Mouse (Mus musculus) heart, embryonic 12.5 days (tissue): Measurements from ENCODE around the gene Vmn1r14. TPM values are rescaled to one million over a fixed set of nuclear protein-coding genes. Genes with fewer than 3 reads are reported as not detected.
"Not testable (repeated sequence)": the region's sequence is repeated elsewhere in the genome, so short reads cannot be mapped to it uniquely, and the experiment has no call there.

Source experiments
- ATAC-seq: fragments of 200-750 bp; cut with Nextera tagmentation; 2 replicates; pipeline ENCODE4 v1.8.0; 2017; ENCODE audit warnings: moderate TSS enrichment, moderate library complexity; ENCODE audit not compliant: insufficient number of reproducible peaks, low FRiP score
- H3K27ac ChIP-seq: fragments of 300-500 bp; sonication (generic); 2 replicates; pipeline ENCODE4 v1.5.1; 2016; ENCODE audit warnings: mild to moderate bottlenecking, moderate library complexity; ENCODE audit not compliant: poor library complexity, severe bottlenecking
- H3K27me3 ChIP-seq: fragments of 300-500 bp; sonication (generic); replicated peaks from 2 replicates; pipeline ENCODE4 v1.6.1; 2016; ENCODE audit warnings: mild to moderate bottlenecking, moderate library complexity
- H3K36me3 ChIP-seq: fragments of 300-500 bp; sonication (generic); 2 replicates; pipeline ENCODE4 v1.6.1; 2016; ENCODE audit warnings: mild to moderate bottlenecking, moderate library complexity
- H3K4me1 ChIP-seq: fragments of 300-500 bp; sonication (generic); replicated peaks from 2 replicates; pipeline ENCODE4 v1.6.1; 2016; ENCODE audit warnings: mild to moderate bottlenecking
- H3K4me2 ChIP-seq: fragments of 300-500 bp; sonication (generic); 2 replicates; pipeline ENCODE4 v1.6.1; 2016; ENCODE audit warnings: mild to moderate bottlenecking, moderate library complexity
- H3K4me3 ChIP-seq: fragments of 300-500 bp; sonication (generic); 2 replicates; pipeline ENCODE4 v1.5.1; 2016; ENCODE audit warnings: mild to moderate bottlenecking
- H3K9ac ChIP-seq: fragments of 300-500 bp; sonication (generic); 2 replicates; pipeline ENCODE4 v1.6.1; 2016; ENCODE audit warnings: mild to moderate bottlenecking, moderate library complexity
- H3K9me3 ChIP-seq: fragments of 300-500 bp; sonication (generic); replicated peaks from 2 replicates; pipeline ENCODE4 v1.6.1; 2016; ENCODE audit warnings: mild to moderate bottlenecking, moderate library complexity
- WGBS: fragments of 180-500 bp; shearing (Covaris S2); methylation state at CpG from one replicate; pipeline ENCODE4 v1.1.7; 2016; 5-methylcytosine and 5-hydroxymethylcytosine counted together
- polyA plus RNA-seq: library from polyadenylated mRNA; unstranded; fragments of >200 nt; fragmentation: Nextera tagmentation; extraction: Ambion mirVana; gene quantifications from 2 replicates; pipeline ENCODE4 v1.2.1, GENCODE M21; 2016

Vmn1r14 gene
- polyA plus RNA-seq: not detected in 2 replicates

DNA sequence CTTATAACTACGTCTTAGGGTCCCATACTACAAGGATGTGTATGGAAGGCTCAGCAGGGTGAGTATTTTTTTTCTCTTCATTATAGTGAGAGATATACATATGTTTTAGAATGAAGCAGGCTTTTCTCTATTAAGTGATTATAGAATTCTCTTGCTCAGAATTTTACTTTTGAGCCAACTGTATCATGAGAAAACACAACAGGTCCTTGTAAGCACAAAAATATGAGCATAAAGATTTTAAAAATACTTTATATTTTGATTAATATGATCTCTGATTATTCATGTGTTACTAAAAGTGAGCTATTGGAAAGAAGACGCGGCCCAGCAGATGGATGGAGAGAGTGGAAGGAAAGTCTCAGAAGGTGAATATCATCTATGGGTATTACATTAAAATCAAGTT is at the start of gene Vmn1r14:
Gene Vmn1r14, plus strand, starts transcription at position 301 of the 400 bp plus-strand sequence.
- Histone ChIP-seq H3K9me3 (no peaks in the 10 kb centered on the region), H3K9ac (no peak within 1 kb of the TSS), H3K4me3 (no peak within 1 kb of the TSS), H3K4me2 (no peak within 1 kb of the TSS), H3K36me3 (no peaks in the 10 kb centered on the region), H3K4me1 (no peaks in the 10 kb centered on the region), H3K27me3 (no peaks in the 10 kb centered on the region), H3K27ac (no peak within 1 kb of the TSS)
- no peak for ATAC-seq
- 85% methylated on average over 3 of the region's 3 CpGs for WGBS

DNA sequence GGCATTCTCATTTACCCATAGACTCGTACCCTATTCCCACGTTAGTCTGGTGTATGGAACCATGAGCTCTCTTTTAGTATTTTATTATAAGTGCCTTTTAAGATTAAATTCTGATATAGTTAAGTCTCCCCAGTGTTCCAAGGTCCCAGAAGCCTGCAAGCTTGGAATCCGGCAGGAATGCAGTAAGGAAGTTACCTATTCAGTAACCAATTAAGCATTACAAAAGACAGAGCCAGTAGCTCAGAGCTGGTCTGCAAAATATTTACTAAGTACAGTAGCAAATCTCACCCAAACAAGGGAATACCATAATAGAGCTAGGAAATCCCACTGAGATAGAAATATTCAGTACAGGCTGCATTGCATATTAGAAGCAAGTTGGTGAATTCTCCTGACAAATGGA is 41.5 kb upstream of the Vmn1r14 start:
- not testable (repeated sequence) for H3K9ac ChIP-seq, ATAC-seq, H3K4me3 ChIP-seq, H3K27ac ChIP-seq, H3K27me3 ChIP-seq, H3K4me2 ChIP-seq, H3K36me3 ChIP-seq, H3K4me1 ChIP-seq, H3K9me3 ChIP-seq
- 63% methylated on average over 3 of the region's 3 CpGs for WGBS

- H3K27me3 ChIP-seq, H3K4me3 ChIP-seq, H3K36me3 ChIP-seq, H3K4me2 ChIP-seq, H3K4me1 ChIP-seq, H3K9me3 ChIP-seq, ATAC-seq, H3K9ac ChIP-seq, H3K27ac ChIP-seq: not testable (repeated sequence)
- WGBS: 81% methylated on average over 1 of the region's 1 CpGs
Measured at GRCm38 (mm10) chr6:57202990-57203389, 28.5 kb upstream of the Vmn1r14 start, which contains the start of gene Vmn1r13. Gene Vmn1r13 (plus strand): TSS chr6:57203290.

DNA sequence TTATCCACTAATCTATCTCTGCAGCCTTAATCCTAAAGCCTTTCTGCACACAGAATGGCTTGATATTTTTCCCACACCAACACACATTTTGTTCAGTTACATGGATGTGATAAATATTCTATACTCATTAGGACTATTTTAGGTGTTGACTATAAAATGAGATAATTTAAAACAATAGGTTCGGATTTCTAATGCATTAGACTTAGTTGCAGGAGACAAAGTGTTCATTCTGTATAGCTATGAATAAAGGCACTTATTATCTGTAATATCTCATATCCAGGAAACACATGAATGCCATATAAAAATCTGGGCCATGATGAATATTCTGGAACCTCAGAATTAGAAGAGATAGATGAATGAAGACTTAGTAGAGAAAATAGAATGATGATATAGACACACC is 26.2 kb downstream of the Vmn1r14 start, which contains the start of gene Vmn1r15:
Gene Vmn1r15, plus strand, starts transcription at position 301 of the 400 bp plus-strand sequence.
- ATAC-seq: no peak
- H3K4me1 ChIP-seq: no peaks in the 10 kb centered on the region
- no peaks in the 10 kb centered on the region for H3K9me3 ChIP-seq
- H3K4me3 ChIP-seq: no peak within 1 kb of the TSS
- no peak within 1 kb of the TSS for H3K27ac ChIP-seq
- no peaks in the 10 kb centered on the region for H3K36me3 ChIP-seq
- no peak within 1 kb of the TSS for H3K4me2 ChIP-seq
- H3K27me3 ChIP-seq: no peaks in the 10 kb centered on the region
- H3K9ac ChIP-seq: no peak within 1 kb of the TSS
- 64% methylated on average over 1 of the region's 1 CpGs for WGBS

GRCm38 (mm10) chr6:57260990-57261389 is 29.5 kb downstream of the Vmn1r14 start:
- Histone ChIP-seq H3K4me1 (no peaks in the 10 kb centered on the region), H3K27me3 (no peaks in the 10 kb centered on the region), H3K4me2 (no peak overlapping the region), H3K4me3 (no peak overlapping the region), H3K9ac (no peak overlapping the region), H3K9me3 (no peaks in the 10 kb centered on the region), H3K36me3 (no peaks in the 10 kb centered on the region), H3K27ac (no peak overlapping the region)
- ATAC-seq: no peak
- 77% methylated on average over 2 of the region's 2 CpGs for WGBS

- H3K27ac ChIP-seq: no peak overlapping the region
- no peaks in the 10 kb centered on the region for H3K4me1 ChIP-seq
- ATAC-seq: no peak
- no peak overlapping the region for H3K4me2 ChIP-seq
- H3K9ac ChIP-seq: no peak overlapping the region
- H3K27me3 ChIP-seq: no peaks in the 10 kb centered on the region
- H3K36me3 ChIP-seq: no peaks in the 10 kb centered on the region
- no peaks in the 10 kb centered on the region for H3K9me3 ChIP-seq
- 60% methylated on average over 3 of the region's 3 CpGs for WGBS
- no peak overlapping the region for H3K4me3 ChIP-seq
Measured at GRCm38 (mm10) chr6:57271881-57272280, 40.4 kb downstream of the Vmn1r14 start.

GRCm38 (mm10) chr6:57272517-57272916 is 41.0 kb downstream of the Vmn1r14 start:
- Histone ChIP-seq H3K4me1 (no peaks in the 10 kb centered on the region), H3K36me3 (no peaks in the 10 kb centered on the region), H3K4me3 (no peak overlapping the region), H3K27me3 (no peaks in the 10 kb centered on the region), H3K27ac (no peak overlapping the region), H3K9me3 (no peaks in the 10 kb centered on the region), H3K4me2 (no peak overlapping the region), H3K9ac (no peak overlapping the region)
- ATAC-seq: no peak

GRCm38 (mm10) chr6:57278952-57279351 is 47.5 kb downstream of the Vmn1r14 start:
- no peak overlapping the region for H3K4me3 ChIP-seq
- no peaks in the 10 kb centered on the region for H3K4me1 ChIP-seq
- H3K27me3 ChIP-seq: no peaks in the 10 kb centered on the region
- no peak for ATAC-seq
- no peak overlapping the region for H3K4me2 ChIP-seq
- no peak overlapping the region for H3K27ac ChIP-seq
- no peaks in the 10 kb centered on the region for H3K36me3 ChIP-seq
- 0 out of 2 replicates have a peak, but pooled peaks cover 3% of the 10 kb centered on the region for H3K9me3 ChIP-seq
- no peak overlapping the region for H3K9ac ChIP-seq

Other genes starting within 250 kb of the Vmn1r14 start
- gene Vmn1r6, start 234.4 kb upstream of the Vmn1r14 start, polyA plus RNA-seq: not detected in 2 replicates
- gene Vmn1r7, start 206.4 kb upstream of the Vmn1r14 start, polyA plus RNA-seq: not detected in 2 replicates
- gene Vmn1r8, start 199.4 kb upstream of the Vmn1r14 start, polyA plus RNA-seq: not detected in 2 replicates
- gene Vmn1r9, start 164.9 kb upstream of the Vmn1r14 start, polyA plus RNA-seq: not detected in 2 replicates
- not detected in 2 replicates for gene Vmn1r10, start 122.2 kb upstream of the Vmn1r14 start, polyA plus RNA-seq
- not detected in 2 replicates for gene Vmn1r11, start 98.2 kb upstream of the Vmn1r14 start, polyA plus RNA-seq
- gene Vmn1r12, start 74.8 kb upstream of the Vmn1r14 start, polyA plus RNA-seq: not detected in 2 replicates
- gene Vmn1r13, start 28.4 kb upstream of the Vmn1r14 start, polyA plus RNA-seq: not detected in 2 replicates
- not detected in 2 replicates for gene Vmn1r15, start 26.3 kb downstream of the Vmn1r14 start, polyA plus RNA-seq
- gene Vmn1r16, start 97.8 kb downstream of the Vmn1r14 start, polyA plus RNA-seq: not detected in 2 replicates
- gene Vmn1r17, start 132.0 kb downstream of the Vmn1r14 start, polyA plus RNA-seq: not detected in 2 replicates
- gene Vmn1r18, start 164.1 kb downstream of the Vmn1r14 start, polyA plus RNA-seq: not detected in 2 replicates
- not detected in 2 replicates for gene Vmn1r19, start 172.1 kb downstream of the Vmn1r14 start, polyA plus RNA-seq
- not detected in 2 replicates for gene Vmn1r20, start 197.2 kb downstream of the Vmn1r14 start, polyA plus RNA-seq